Mouse (Mus musculus): ENCODE data around the gene Usp6nl. TPM values are rescaled to one million over a fixed set of nuclear protein-coding genes. Genes with fewer than 3 reads are reported as not detected.

Usp6nl gene
- polyA plus RNA-seq, 1 experiment: 10.9 TPM

DNA sequence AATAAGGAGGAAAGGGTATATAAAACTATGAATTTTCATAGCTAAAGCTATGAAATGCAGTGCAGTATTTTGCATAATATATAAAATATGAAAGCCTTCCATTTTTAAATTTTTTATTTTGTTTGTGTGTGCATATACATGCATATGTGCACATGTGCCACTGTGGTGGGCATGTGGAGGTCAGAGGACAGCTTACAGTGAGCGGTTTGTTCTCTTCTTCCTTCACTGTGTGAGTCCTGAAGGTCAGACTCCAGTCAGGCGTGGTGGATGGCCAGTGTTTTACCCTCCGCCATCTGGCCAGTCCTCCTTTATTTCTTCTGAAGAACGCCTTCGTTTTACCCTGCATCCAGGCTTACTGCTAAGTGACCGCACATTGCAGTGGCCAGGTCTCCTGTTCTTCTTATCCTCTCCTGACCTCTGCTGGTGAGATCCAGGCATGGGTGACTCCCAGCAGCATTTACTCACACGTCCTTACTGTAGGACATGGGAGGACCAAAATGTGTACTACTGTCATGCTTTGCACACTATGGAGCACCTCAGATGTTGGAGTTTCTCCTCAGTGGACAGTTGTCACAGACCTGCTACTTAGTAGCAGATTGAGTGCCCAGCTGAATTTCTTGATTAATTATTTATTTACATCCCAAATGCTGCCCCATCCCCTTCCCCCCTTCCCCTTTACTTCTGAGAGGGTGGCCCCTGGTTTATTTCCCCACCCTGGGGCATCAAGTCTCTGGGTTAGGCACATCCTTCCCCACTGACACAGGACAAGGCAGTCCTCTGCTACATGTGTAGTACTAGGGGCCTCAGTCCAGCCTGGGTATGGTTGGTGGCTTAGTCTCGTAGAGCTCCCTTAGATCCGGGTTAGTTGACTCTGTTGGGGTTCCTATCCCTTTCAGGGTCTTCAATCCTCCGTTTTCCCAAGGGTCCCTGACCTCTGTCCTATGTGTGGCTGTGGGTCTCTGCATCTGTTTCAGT is 82.9 kb downstream of the Usp6nl start:
- DNase-seq (ENCODE audit: extremely low spot score in 1 of 2, low spot score in 1 of 2): peak; percentile 67 to 92

DNA sequence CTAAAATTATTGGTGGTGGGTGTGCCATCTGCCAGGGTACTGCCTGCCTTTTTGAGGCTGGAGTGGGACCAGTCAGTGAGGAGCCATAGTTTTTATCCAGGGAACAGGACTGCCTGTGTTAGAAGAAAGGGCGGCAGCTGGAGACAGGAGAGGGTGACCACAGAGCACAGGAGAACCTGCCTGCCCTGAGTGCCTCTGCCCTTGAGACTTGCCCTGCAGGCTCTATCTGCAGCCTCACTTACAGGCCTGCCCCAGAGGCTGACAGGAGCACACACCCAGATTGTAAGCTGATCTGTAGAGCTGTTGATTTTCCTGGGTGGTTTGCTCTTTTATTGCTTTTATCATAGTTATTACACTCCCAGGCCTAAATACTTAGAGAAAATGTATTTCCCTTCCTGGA is 85.2 kb downstream of the Usp6nl start:
- no peak for DNase-seq (ENCODE audit: extremely low spot score in 1 of 2, low spot score in 1 of 2)

DNA sequence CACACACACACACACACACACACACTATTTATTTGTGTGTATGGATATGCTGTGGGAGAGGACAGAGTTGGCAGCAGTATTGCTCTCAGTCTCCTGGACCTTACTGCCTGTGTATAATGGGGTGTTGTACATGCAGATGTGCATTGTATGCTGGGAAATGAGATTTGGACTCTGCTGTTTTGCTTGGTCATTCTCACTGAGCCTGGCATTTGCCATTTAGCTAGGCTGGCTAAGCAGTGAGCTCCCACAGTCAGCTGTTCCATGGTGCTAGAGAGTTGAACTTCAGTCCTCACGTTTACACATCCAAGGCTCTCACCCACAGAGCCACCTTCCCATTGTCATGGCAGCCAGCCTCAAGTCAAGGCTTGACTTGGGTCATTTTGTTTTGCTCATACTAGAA is 90.2 kb downstream of the Usp6nl start:
- DNase-seq (ENCODE audit: extremely low spot score in 1 of 2, low spot score in 1 of 2): no peak

DNA sequence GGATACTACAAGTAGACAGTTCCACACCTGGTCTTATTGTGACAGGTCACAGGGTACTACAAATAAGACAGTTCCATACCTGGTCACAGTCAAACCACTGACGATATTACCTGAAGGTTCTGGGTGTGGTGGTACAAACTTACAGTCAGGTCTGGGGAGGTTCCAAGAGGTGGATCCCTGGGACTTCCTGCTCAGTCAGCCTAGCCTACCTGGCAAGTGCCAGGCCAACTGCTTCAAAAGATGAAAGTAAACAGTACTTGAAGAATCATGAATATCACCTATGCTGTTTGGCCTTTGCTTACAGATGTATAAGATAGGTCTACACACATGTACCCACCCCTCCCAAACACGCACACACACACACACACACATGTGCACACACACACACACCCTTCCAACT is 91.3 kb downstream of the Usp6nl start:
- DNase-seq (ENCODE audit: extremely low spot score in 1 of 2, low spot score in 1 of 2): no peak

DNA sequence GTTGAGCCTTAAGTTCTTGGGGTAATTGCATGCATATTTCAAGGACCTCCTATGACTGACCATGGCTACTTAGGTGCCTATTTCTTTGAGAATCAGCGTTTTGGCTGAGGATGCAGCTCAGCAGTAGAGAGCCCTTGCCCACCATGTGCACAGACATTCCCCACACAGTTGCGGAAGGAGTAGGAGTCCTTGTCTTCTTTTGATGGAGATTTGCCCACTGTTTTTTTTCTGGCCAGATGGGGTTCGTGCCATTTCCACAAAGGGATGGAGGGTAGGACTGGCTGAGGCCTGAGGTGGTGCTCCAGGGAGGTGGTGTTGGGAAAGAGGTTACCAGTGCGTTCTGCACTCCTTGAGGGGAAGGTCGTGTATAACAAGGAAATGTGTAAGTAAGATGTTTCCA is 91.9 kb downstream of the Usp6nl start:
- no peak for DNase-seq (ENCODE audit: extremely low spot score in 1 of 2, low spot score in 1 of 2)

DNA sequence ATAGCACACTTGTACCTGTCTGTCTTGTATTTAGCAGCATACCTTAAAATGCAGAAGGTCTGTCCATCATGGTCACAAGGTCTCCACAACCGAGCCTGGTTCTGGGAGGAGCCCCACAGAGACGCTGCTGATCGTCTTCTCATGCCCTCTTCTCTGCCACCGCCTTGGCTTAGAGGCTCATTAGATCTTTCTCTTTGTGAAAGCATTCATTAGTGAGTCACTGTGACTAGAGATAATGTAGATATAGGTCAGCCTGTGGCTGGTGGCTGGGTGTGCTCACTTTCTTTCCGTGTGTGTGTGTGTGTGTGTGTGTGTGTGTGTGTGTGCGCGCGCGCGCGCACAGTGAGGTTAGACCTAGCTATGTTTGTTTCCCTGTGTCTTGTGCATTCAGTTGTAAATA is 94.7 kb downstream of the Usp6nl start:
- no peak for DNase-seq (ENCODE audit: extremely low spot score in 1 of 2, low spot score in 1 of 2)

DNA sequence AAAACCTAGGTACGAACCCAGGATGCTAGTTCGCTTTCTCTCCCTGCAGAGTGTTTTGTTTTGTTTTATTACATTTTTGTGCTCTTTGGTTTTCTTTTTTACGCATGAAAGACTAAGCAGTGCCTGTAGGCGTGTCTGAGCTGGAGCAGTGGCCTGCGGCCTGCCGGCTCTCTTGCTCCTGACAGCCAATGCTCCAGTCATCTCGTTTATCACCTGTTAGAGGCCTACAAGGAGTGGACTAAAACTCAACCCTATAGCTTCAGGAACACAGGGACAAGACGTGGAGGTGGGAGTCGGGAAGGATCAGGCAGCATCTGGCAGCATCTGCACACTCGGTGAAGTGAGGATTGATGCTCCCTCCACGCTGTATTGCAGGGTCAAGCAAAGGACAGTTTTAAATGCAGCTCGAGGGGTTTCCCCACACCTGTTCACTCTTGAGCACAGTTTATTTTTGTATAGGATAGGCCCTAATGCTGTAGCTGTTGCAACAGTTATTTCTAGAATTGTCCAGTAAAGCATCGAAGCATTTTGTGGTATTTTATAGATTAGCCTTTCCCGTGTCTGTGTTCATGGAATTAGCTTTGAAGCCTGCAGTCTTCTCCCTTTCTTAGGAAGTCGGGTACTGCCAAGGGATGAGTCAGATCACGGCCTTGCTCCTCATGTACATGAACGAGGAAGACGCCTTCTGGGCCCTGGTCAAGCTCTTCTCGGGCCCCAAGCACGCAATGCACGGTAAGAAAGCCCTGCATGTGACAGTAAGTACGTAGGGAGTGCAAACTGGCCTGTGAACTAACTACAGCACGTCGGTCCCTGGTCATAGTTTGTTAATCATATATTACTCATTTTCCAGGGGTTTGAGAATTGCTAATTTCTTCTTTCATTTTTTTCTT is 101.4 kb downstream of the Usp6nl start:
- no peak for DNase-seq (ENCODE audit: extremely low spot score in 1 of 2, low spot score in 1 of 2)

DNA sequence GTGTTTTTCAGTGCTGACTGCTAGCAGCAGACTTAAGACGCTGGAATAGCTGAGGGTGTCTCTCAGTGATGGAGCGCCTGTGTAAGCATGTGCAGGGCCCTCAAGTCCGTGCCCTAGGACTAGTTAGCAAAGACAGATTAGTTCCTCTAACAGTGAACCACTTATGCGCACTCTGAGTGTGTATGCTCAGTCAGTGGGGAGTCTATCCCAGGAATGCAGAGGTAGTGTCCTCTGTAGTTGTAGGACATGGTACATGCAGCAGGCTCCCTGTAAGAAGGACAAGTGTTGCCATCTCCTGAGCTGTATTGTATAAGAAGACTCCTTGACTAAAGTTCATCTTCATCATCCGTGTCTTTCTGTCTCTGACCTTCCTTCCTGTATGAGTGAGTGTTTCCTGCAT is 102.4 kb downstream of the Usp6nl start:
- no peak for DNase-seq (ENCODE audit: extremely low spot score in 1 of 2, low spot score in 1 of 2)

DNA sequence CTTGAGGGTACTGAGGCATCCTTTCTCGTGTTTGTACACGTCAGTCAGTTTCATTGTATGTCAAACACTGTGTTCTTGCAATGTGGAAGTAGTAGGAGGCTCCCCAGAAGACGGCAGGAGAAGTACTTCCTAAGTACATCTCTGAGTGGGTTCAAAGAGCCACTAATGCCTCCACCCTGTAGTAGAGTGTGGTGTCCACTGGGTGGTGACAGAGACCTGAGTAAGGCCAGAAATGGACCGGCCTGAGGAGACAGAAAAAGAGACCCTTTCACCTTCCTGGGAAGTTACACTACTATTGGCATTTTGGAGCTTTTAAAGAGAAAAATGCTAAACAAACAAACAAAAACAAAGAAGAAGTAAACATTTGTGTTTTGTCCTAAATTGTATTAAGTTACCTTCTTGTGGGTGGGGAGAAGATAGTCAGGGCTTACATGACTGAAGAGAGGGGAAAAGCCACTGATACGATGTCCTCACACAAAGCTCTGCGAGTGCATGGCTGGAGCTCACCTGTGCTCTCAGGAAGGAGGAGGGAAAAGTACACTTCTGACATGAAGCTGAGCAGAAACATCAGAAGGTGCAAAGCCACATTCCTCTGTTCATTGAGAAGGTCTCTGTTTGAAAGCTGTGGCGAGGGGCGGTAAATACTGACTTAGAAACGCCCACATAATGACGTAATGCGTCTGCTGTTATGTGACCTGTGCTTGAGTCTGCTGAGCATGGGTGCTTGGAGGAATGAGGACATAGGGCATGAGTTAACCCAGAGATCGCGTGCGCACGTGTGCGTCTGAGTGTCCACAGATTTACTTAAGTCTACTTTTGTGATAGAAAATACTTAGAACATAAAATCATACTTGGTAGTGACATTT is 113.9 kb downstream of the Usp6nl start:
- DNase-seq (ENCODE audit: extremely low spot score in 1 of 2, low spot score in 1 of 2): peak in 1 of 2 experiments; percentile 77

DNA sequence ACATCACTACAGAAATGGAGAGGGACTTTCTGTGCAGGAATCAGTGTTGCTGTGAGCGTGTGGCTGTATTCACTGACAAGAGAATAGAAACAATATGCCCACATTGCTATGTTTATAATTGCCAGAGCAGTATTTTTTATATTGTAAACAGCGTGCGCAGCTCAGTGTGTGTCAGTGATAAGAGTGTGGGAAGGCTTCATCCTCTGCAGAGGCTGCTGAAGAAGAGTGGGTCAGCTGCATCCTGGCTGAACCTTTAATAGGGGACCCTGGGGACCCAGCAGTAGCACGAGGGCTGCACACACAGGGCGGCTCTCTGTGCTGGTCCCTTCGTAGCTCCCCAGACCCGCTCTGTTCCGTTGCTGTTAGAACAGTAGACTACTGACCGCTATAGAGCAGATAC is 119.2 kb downstream of the Usp6nl start:
- no peak for DNase-seq (ENCODE audit: extremely low spot score in 1 of 2, low spot score in 1 of 2)

DNA sequence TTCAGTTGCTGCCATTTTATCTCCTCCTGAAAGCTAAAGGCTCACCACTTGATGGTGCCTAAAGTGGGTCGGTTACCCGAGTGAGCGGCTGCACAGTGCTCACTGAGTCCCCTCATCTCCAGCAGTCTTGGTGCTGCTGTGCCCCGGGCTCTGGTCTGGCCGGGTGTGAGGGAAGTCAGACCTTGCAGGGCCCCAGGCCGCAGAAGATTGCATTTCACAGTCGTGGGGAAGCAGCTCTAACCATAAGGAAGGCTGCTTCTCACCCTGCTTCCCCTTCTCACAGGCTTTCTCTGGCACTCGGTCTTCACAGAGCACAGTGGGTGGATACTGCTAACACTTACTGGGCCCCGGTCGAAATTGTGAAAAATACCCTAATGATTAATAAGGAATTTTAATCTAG is 119.8 kb downstream of the Usp6nl start:
- DNase-seq (ENCODE audit: extremely low spot score in 1 of 2, low spot score in 1 of 2): no peak

DNA sequence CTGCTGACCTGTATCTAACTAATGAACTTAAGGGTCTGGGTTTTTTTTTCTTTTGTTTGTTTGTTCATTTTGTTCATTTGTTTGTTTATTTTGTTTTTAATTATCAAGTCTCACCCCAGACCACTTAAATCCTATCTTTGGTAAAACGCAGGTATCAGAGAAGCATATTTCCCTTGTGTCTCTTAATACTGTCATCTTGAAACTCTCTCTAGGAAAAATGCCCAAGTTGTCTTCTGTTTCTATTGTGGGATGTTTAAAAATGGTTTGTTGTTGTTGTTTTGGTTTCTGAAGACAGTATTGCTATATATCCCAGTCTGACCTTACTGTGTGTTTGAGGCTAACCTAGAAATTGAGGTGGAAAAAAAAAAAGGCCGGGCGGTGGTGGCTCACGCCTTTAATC is 121.5 kb downstream of the Usp6nl start:
- DNase-seq (ENCODE audit: extremely low spot score in 1 of 2, low spot score in 1 of 2): no peak

DNA sequence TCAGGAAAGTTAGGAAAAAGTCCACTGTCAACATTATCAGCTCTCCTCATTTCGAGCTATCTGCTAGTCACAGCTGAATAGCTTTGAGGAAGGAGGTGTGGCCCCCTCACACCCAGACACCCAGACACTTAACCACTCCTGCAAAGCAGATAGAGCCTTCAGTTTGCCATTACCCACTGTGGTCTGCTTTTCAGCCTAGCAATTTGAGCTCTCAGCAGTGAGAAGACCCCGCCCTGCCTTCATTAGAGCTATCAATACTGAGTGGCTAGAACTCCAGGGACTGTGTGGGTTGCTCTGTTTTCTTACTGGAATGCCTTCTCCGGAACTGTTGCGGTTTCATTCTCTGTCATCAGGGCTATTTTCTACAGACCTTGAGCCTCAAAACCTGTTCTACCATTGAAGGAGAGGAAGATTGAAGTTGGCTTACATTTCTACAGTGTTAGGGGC is 122.3 kb downstream of the Usp6nl start:
- no peak for DNase-seq (ENCODE audit: extremely low spot score in 1 of 2, low spot score in 1 of 2)

DNA sequence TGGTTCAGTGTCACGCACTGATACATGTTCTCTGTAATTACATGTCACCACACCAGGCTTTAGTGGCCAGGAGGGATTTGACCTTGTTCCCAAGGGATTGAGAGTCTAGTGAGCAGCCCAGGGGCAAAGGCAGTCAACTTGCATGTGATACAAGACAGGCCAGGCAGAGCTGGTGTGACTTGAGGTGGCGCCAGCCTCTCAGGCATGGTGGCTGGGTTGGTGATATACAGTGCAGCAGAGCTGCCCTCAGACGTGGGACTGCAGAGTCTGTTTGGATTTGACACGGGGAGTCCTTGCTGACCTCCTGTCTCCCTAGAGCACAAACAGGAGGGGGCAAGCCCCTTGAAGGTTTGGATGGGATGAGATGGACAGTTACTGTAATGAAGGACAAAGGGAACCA is 123.4 kb downstream of the Usp6nl start:
- DNase-seq (ENCODE audit: extremely low spot score in 1 of 2, low spot score in 1 of 2): no peak

DNA sequence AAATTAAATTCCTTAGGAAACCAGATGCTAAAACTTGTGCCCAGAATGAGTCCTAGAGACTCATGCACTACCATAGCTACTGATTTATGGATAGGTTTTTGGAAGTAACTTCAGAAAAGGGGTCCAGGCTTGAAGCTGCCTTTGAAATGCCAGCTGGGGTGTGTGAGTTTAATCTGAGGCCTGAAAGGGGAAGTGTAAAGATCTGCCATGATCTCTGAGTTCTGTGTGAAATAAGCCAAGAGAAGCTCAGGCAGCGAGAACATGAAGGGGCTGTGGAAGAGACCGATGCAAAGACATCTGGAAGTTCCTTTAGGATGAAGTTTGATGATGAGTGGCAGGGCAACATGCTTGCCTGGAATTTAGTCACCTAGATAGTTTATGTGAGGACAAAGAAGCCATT is 126.4 kb downstream of the Usp6nl start:
- no peak for DNase-seq (ENCODE audit: extremely low spot score in 1 of 2, low spot score in 1 of 2)

DNA sequence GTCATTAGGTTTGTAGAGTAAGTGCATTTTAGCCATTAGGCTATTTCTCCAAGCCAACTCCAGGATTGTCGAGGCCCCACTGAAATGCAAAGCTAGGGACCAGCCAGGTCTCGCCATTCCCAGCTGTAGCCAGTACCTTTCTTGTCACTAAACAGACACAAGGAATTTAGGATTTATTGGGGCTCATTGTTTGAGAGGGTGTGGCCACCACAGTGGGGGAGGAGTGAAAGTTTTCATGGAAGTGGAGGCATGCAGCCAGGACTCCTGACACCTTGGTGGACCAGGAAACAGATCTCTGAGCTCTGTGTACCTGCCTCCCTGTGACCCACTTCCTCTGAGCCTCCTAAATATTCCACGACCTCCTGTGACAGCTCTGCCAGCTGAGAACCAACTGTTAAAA is 127.2 kb downstream of the Usp6nl start:
- DNase-seq (ENCODE audit: extremely low spot score in 1 of 2, low spot score in 1 of 2): no peak

DNA sequence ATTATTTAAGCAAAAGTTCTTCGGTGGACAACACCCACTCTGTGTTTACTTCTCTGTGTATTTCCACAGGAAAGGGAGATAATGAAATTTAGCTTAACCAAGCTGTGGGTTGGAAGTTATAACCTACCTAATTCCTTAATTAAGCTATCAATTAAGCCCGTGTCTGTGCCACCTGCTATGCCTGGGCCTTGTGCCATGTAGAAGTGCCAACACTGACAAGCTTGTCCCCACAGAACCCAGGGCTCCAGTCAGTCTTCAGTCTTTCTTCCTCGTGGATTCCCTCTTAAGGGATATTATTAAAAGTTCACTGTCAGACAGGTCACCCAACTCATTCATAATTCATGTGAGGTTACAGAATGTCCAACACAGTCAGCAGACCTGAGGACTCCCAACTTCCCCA is 128.1 kb downstream of the Usp6nl start:
- DNase-seq (ENCODE audit: extremely low spot score in 1 of 2, low spot score in 1 of 2): peak in 1 of 2 experiments; percentile 25

DNA sequence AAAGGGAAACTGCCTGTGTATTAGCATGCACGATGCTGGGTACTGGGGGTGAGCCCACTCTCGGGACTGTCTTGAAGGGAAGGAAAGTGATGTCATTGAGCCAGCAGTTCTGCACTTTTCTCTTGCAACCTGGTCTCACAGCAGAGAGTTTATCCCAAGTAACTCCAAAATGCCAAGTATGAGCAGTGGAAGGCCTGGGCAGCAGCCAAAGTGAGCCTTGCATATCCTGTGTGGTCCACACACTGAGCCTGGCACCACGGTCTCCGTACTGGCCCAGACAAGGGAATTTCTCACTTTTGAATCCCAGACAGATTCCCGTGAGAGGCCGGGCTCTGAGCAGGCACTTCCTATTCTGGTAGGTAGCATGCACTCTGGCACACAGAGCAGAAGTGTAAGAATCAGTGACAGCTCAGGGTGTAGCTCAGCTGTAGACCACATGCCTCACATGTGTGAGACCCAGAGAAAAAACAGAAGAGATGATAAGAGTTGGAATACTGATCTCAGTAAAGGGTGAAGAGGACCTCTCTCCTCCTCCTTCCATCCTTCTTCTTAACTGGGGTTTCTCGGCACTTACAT is 132.6 kb downstream of the Usp6nl start:
- no peak for DNase-seq (ENCODE audit: extremely low spot score in 1 of 2, low spot score in 1 of 2)

DNA sequence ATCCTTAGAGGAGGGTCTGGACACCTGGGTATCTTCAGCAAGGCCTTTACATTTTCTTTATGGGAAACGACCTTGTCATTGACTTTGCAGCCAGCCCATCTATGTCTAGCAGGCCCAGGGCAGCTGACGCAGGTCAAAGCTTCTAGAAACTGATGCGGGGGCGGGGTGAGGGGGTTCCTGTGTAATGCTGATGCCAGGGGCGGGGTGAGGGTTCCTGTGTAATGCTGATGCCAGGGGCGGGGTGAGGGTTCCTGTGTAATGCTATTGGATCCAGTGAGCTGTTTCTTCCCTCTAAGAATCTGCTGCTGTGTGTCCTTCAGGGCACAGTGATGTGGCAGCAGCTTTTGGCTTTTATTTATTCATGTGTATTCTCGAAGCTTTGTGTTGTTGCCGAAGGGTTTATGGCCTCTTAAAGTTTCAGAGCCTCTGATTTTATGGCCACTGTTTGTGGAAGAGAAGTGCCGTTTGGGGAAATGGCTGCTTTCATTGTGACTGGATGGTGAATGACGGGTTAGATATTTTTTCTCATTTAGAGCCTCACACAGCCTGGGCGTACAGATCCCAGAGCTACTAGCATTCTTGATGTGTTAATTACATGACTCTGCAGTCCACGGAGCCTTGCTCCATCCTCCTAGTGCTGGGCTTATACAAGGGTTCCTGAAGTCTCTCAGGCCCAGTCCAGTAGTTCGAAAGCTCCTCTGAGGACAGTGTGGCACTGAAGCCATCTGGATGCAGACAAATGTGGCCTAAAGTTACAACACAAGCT is 137.0 kb downstream of the Usp6nl start:
- no peak for DNase-seq (ENCODE audit: extremely low spot score in 1 of 2, low spot score in 1 of 2)
